Mouse (Mus musculus): ENCODE data around the gene Ahcyl1. TPM values are rescaled to one million over a fixed set of nuclear protein-coding genes. Genes with fewer than 3 reads are reported as not detected.

Gene Ahcyl1
- polyA plus RNA-seq, 1 experiment from 2014 or later: 131 TPM

DNA sequence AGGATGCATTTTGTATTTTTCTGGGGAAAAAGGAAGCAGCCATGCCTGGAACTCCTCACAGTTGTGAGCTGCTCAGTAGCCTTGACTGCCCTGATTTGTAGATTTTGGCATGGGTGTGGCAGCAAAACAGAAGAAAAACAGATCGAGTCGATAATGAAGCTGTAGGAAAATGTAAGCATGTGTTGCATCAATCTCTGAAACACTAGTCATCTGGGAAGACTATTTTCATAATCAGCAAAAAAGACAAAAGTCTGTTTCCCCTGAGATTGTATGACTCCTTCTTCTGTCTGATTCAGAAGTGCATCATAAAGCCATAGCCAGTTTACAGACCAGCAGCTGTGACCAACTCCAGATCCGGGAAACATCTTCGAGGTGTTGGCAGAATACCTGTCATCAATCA lies 10.9 kb upstream of the Ahcyl1 start:
- Histone ChIP-seq H3K9me3 (ENCODE audit: control insufficient read depth, low read length) (no peaks in the 10 kb centered on the region), H3K9ac (no peak overlapping the region), H3K27me3 (ENCODE audit: control insufficient read depth, insufficient read depth, low read length) (no peaks in the 10 kb centered on the region), H3K27ac (no peak overlapping the region), H3K4me1 (replicated peaks; ENCODE audit: control insufficient read depth, insufficient read depth, low read length) (no peaks in the 10 kb centered on the region), H3K4me2 (replicated peaks) (no peak overlapping the region), H3K4me3 (replicated peaks; ENCODE audit: low read length) (no peak overlapping the region), H3K36me3 (replicated peaks; ENCODE audit: control insufficient read depth, insufficient read depth) (no peaks in the 10 kb centered on the region)
- 91% methylated on average over 4 of the region's 4 CpGs for WGBS
- DNase-seq (ENCODE audit: low spot score) (no peak), ATAC-seq (ENCODE audit: low FRiP score) (no peak)

GRCm38 (mm10) chr3:107706164-107706563 lies 9.8 kb upstream of the Ahcyl1 start:
- Histone ChIP-seq H3K36me3 (replicated peaks; ENCODE audit: control insufficient read depth, insufficient read depth) (no peaks in the 10 kb centered on the region), H3K4me3 (replicated peaks; ENCODE audit: low read length) (no peak overlapping the region), H3K27ac (no peak overlapping the region), H3K9me3 (ENCODE audit: control insufficient read depth, low read length) (no peaks in the 10 kb centered on the region), H3K4me1 (replicated peaks; ENCODE audit: control insufficient read depth, insufficient read depth, low read length) (no peaks in the 10 kb centered on the region), H3K27me3 (ENCODE audit: control insufficient read depth, insufficient read depth, low read length) (no peaks in the 10 kb centered on the region), H3K4me2 (replicated peaks) (no peak overlapping the region), H3K9ac (no peak overlapping the region)
- no peak for DNase-seq (ENCODE audit: low spot score)
- ATAC-seq (ENCODE audit: low FRiP score): no peak
- WGBS: 58% methylated on average over 2 of the region's 2 CpGs

DNA sequence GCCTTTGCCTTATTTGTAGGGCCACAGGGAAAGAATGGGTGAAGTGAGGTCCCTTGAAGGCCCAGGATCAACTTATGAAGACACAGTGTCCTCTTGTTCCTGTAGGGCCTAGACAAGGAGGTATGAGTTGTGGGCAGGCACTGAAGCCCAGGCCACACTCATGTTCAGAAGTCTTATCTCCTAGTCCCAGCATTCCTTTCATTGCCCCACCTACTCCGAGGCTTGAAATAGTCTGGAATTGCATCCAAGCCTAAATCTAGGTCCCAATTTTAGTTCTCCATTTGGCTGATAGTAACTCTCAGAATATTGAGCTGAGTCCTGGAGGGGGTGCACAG lies 8.0 kb upstream of the Ahcyl1 start:
- ATAC-seq (ENCODE audit: low FRiP score): no peak
- WGBS: 78% methylated on average over 1 of the region's 1 CpGs

DNA sequence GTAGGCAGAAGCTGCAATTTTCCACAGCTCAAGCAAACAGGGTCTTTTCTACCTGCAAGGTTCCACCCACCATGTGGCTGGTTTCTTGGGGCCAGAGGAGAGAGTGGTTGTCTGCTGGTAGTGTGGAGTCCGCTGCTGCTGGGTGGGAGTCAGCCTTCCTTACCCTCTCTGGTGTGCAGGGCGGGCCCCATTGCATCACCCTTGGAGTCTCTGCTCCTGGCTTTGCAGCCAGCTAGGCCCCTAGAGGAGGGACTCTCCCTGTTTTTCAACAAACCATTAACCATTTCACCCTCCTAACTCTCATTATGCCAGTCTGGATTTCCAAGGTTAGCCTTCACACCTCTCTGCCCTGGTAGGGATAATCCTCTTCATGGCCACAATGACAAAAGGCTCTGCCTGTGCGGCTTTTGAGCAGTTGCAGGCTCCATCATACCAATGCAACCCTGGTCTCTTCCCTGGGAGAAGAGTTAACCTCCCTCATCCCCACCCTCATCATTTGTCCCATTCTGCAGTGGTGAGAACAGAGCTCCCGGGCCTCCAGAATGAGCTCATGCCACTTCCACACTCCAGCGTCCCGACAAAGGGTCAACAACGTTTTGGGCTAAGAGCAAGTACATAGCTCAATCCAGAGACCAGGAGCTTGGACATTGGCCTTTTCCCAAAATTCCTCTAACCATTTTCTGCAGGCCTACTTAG lies 7.5 kb upstream of the Ahcyl1 start:
- Histone ChIP-seq H3K4me2 (replicated peaks) (no peak overlapping the region), H3K9ac (no peak overlapping the region), H3K27me3 (ENCODE audit: control insufficient read depth, insufficient read depth, low read length) (no peaks in the 10 kb centered on the region), H3K4me3 (replicated peaks; ENCODE audit: low read length) (no peak overlapping the region), H3K9me3 (ENCODE audit: control insufficient read depth, low read length) (no peaks in the 10 kb centered on the region), H3K27ac (no peak overlapping the region), H3K36me3 (replicated peaks; ENCODE audit: control insufficient read depth, insufficient read depth) (no peaks in the 10 kb centered on the region), H3K4me1 (replicated peaks; ENCODE audit: control insufficient read depth, insufficient read depth, low read length) (no peaks in the 10 kb centered on the region)
- WGBS: 87% methylated on average over 7 of the region's 7 CpGs
- DNase-seq (ENCODE audit: low spot score): no peak
- ATAC-seq (ENCODE audit: low FRiP score): no peak

More for the DNA sequence above, 8.0 kb upstream of the Ahcyl1 start:
- no peak overlapping the region for H3K27ac ChIP-seq
- no peak overlapping the region for H3K4me2 ChIP-seq (replicated peaks)
- no peaks in the 10 kb centered on the region for H3K9me3 ChIP-seq (ENCODE audit: control insufficient read depth, low read length)
- DNase-seq (ENCODE audit: low spot score): no peak
- H3K27me3 ChIP-seq (ENCODE audit: control insufficient read depth, insufficient read depth, low read length): no peaks in the 10 kb centered on the region
- H3K4me3 ChIP-seq (replicated peaks; ENCODE audit: low read length): no peak overlapping the region
- H3K9ac ChIP-seq: no peak overlapping the region
- H3K36me3 ChIP-seq (replicated peaks; ENCODE audit: control insufficient read depth, insufficient read depth): no peaks in the 10 kb centered on the region
- H3K4me1 ChIP-seq (replicated peaks; ENCODE audit: control insufficient read depth, insufficient read depth, low read length): no peaks in the 10 kb centered on the region

DNA sequence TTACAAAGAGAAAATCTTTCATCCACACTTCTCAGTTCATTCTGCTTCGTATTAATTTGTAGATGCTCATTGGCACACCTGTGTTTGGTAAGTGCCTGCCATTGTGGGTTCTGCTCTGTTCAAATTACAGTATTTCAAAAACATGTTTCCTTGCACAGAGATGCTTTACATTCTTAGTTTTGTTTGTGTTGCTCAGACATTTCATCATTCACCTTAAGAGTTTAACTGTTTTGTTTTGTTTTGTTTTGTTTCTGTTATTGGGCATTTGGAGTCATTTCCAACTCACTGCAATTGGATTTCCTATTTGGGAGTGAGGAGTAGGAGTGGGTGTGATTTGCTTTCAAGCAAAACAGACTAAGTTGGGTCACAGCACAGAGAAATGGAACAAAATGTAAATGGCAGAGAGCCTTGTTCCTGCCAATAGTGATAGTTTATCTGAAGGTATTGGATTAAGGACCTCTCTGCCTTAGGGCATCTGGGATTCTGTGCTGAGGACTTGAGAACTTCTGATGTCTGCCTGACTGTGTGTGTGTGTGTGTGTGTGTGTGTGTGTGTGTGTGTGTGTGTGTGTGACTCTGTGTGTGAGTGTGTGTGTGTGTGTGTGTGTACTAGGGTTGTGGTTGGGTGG lies 5.5 kb upstream of the Ahcyl1 start:
- H3K9ac ChIP-seq: no peak overlapping the region
- 81% methylated on average over 1 of the region's 1 CpGs for WGBS
- H3K27ac ChIP-seq: no peak overlapping the region
- no peak for DNase-seq (ENCODE audit: low spot score)
- no peaks in the 10 kb centered on the region for H3K36me3 ChIP-seq (replicated peaks; ENCODE audit: control insufficient read depth, insufficient read depth)
- no peaks in the 10 kb centered on the region for H3K9me3 ChIP-seq (ENCODE audit: control insufficient read depth, low read length)
- 0 out of 2 replicates have a peak, but pooled peaks cover under 1% of the 10 kb centered on the region for H3K4me1 ChIP-seq (replicated peaks; ENCODE audit: control insufficient read depth, insufficient read depth, low read length)
- H3K4me2 ChIP-seq (replicated peaks): no peak overlapping the region
- no peak overlapping the region for H3K4me3 ChIP-seq (replicated peaks; ENCODE audit: low read length)
- ATAC-seq (ENCODE audit: low FRiP score): no peak
- no peaks in the 10 kb centered on the region for H3K27me3 ChIP-seq (ENCODE audit: control insufficient read depth, insufficient read depth, low read length)

DNA sequence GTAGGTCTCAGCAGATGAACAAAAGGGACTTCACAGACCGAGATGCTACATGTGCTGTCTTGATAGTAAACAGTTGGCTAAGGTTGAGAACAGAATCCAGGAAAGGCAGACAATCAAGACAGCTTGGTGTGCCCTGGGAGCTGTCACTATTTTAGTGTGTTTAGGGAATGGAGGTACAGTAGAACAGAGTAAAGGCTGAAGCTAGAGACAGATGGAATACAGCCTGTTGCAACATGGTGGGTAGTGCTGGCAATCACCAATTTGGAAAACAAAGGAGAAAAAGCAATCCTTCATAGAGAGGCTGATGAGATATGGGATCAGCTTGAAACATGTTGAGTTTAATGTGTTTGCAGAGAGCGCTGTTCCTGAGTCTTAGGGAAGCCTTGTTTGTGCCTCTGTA lies 4.3 kb upstream of the Ahcyl1 start:
- ATAC-seq (ENCODE audit: low FRiP score) (no peak), DNase-seq (ENCODE audit: low spot score) (no peak)
- Histone ChIP-seq H3K9ac (no peak overlapping the region), H3K4me3 (replicated peaks; ENCODE audit: low read length) (no peak overlapping the region), H3K27ac (no peak overlapping the region), H3K9me3 (ENCODE audit: control insufficient read depth, low read length) (no peaks in the 10 kb centered on the region), H3K4me1 (replicated peaks; ENCODE audit: control insufficient read depth, insufficient read depth, low read length) (0 out of 2 replicates have a peak, but pooled peaks cover 3% of the 10 kb centered on the region), H3K36me3 (replicated peaks; ENCODE audit: control insufficient read depth, insufficient read depth) (no peaks in the 10 kb centered on the region), H3K4me2 (replicated peaks) (no peak overlapping the region), H3K27me3 (ENCODE audit: control insufficient read depth, insufficient read depth, low read length) (no peaks in the 10 kb centered on the region)
- whole genome bisulfite sequencing: 84% methylated on average over 2 of the region's 2 CpGs

DNA sequence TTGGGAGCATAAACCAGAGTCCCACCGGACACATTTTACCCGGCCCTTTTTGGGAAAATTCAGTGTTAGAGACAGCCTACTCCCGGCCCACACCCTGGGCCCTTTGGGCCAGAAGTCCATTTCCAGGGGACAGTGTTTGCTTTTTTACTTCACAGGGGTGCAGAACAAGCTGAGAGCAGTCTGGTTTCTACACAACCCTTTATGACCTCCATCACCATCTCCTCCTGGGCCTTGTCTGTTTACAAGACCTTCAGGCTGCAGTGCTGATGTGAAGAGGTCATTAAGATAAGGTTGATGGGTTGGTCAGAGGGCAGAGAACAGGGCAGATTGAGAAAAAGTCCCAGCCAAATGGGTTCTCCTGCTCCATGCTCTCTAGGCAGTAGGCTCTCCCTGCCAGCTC lies 550 bp upstream of the Ahcyl1 start:
- H3K36me3 ChIP-seq (replicated peaks; ENCODE audit: control insufficient read depth, insufficient read depth): no peaks in the 10 kb centered on the region
- ATAC-seq (ENCODE audit: low FRiP score): no peak; the same call in 1 of the 2 replicates
- WGBS: 41% methylated on average over 3 of the region's 3 CpGs
- H3K9ac ChIP-seq: peak overlapping the region; percentile 21; the same call in 1 of the 2 replicates
- no peak overlapping the region for H3K27ac ChIP-seq
- peak overlapping the region; percentile 66 for H3K4me3 ChIP-seq (replicated peaks; ENCODE audit: low read length)
- no peak for DNase-seq (ENCODE audit: low spot score)
- H3K4me2 ChIP-seq (replicated peaks): peak overlapping the region; percentile 41
- no peaks in the 10 kb centered on the region for H3K9me3 ChIP-seq (ENCODE audit: control insufficient read depth, low read length)
- no peaks in the 10 kb centered on the region for H3K27me3 ChIP-seq (ENCODE audit: control insufficient read depth, insufficient read depth, low read length)
- H3K4me1 ChIP-seq (replicated peaks; ENCODE audit: control insufficient read depth, insufficient read depth, low read length): peaks cover 33% of the 10 kb centered on the region

GRCm38 (mm10) chr3:107695219-107695947 lies 977 bp downstream of the Ahcyl1 start:
- no peak for ATAC-seq (ENCODE audit: low FRiP score)
- Histone ChIP-seq H3K27me3 (ENCODE audit: control insufficient read depth, insufficient read depth, low read length) (no peaks in the 10 kb centered on the region), H3K9me3 (ENCODE audit: control insufficient read depth, low read length) (no peaks in the 10 kb centered on the region), H3K4me2 (replicated peaks) (peak overlapping the region; percentile 95), H3K27ac (peak overlapping the region; percentile 91), H3K4me1 (replicated peaks; ENCODE audit: control insufficient read depth, insufficient read depth, low read length) (peaks cover 45% of the 10 kb centered on the region), H3K9ac (peak overlapping the region; percentile 85), H3K36me3 (replicated peaks; ENCODE audit: control insufficient read depth, insufficient read depth) (no peaks in the 10 kb centered on the region), H3K4me3 (replicated peaks; ENCODE audit: low read length) (peak overlapping the region; percentile 66)
- no peak for DNase-seq (ENCODE audit: low spot score)
- 4% methylated on average over 16 of the region's 16 CpGs for WGBS

- H3K4me2 ChIP-seq (replicated peaks): peak overlapping the region; percentile 95
- ATAC-seq (ENCODE audit: low FRiP score): no peak
- H3K9ac ChIP-seq: peak overlapping the region; percentile 85
- WGBS: 64% methylated on average over 2 of the region's 2 CpGs
- peaks cover 56% of the 10 kb centered on the region for H3K4me1 ChIP-seq (replicated peaks; ENCODE audit: control insufficient read depth, insufficient read depth, low read length)
- no peak overlapping the region for H3K27ac ChIP-seq
- no peak for DNase-seq (ENCODE audit: low spot score)
- no peaks in the 10 kb centered on the region for H3K9me3 ChIP-seq (ENCODE audit: control insufficient read depth, low read length)
- H3K27me3 ChIP-seq (ENCODE audit: control insufficient read depth, insufficient read depth, low read length): no peaks in the 10 kb centered on the region
- no peaks in the 10 kb centered on the region for H3K36me3 ChIP-seq (replicated peaks; ENCODE audit: control insufficient read depth, insufficient read depth)
- H3K4me3 ChIP-seq (replicated peaks; ENCODE audit: low read length): peak overlapping the region; percentile 66
These were observed 2.0 kb downstream of the Ahcyl1 start for GRCm38 (mm10) chr3:107694256-107694900.

Measured in hindbrain, embryonic 14.5 days (tissue).